9 mouse cellular contexts compared by ENCODE assay signal in the genomic region with DNA sequence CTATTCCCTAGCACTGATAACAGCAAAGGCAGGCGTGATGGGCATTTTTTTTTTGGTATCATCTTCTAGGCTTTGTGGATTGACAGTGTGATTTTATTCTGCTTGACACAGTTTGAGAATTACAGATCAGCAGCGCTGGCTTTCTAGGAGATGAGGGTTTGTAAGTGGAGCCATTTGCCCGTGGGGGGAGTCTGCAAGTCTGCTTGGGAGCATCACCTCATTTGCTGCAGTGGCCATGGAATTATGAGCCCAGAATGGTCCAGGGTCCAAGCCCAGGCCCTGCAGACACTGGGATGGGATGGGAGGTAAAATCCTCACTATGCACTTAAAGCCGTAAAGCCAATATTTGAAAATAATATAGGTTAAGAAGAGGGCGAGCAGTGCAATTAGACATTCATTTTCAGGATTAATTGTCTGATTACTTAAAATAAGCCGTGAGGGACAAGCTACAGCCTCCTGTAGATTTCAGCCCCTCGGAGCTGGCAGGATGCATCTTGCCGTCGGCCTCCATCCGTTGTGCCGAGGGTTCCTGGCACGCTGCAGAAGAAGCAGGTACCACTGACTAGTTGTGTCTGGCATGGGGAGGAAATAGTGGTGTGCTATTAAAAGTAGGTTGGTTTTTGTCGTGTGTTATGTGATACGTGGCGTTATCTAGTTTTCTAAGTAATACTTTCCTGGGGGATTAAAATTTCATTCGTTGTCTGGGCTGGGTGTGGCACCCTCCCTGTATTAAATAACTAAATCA. TPM values are rescaled to one million over a fixed set of nuclear protein-coding genes. Genes with fewer than 3 reads are reported as not detected.
DNase-seq lines count a peak whose midpoint lies in the region; ATAC-seq and TF ChIP-seq lines count a peak whose summit lies in the region.
"Had no signal": no experiment of that assay in that cellular context is flagged by ENCODE, and none has a peak within 500 bp of the region (broad histone marks: within the 10 kb centered on the region; RNA-seq: fewer than 3 reads in every experiment).

No protein-coding gene starts in this region.

- no peak for TF ChIP-seq POLR2A in limb, embryonic 14.5 days (IDR thresholded peaks at IDR 0.05; ENCODE audit: borderline replicate concordance, extremely low read depth, insufficient read depth, insufficient read length)

- no peaks in the 10 kb centered on the region for H3K9me3 ChIP-seq in heart, embryonic 12.5 days (replicated peaks)
- H3K9me3 ChIP-seq in ES-E14 (ENCODE audit: control insufficient read depth, insufficient read depth, low read depth, low read length) = no peaks in the 10 kb centered on the region
- H3K9me3 ChIP-seq in forebrain, embryonic 12.5 days = no peaks in the 10 kb centered on the region
- no peaks in the 10 kb centered on the region for H3K9me3 ChIP-seq in limb, embryonic 14.5 days (ENCODE audit: control insufficient read depth, low read length)

- H3K9ac ChIP-seq in heart, embryonic 12.5 days = no peak overlapping the region; the same call in 1 of the 2 replicates
- no peak overlapping the region for H3K9ac ChIP-seq in ES-E14 (ENCODE audit: insufficient read depth, low read depth, low read length, poor library complexity, severe bottlenecking)
- peak overlapping the region; percentile 49 for H3K9ac ChIP-seq in forebrain, embryonic 12.5 days
- peak overlapping the region; percentile 61; the same call in 1 of the 2 replicates for H3K9ac ChIP-seq in limb, embryonic 14.5 days (ENCODE audit: low read depth, low read length, severe bottlenecking)

- peak overlapping the region; percentile 94 for H3K4me2 ChIP-seq in heart, embryonic 12.5 days
- peak overlapping the region; percentile 81 for H3K4me2 ChIP-seq in forebrain, embryonic 12.5 days
- H3K4me2 ChIP-seq in limb, embryonic 14.5 days (replicated peaks; ENCODE audit: low read depth, low read length, severe bottlenecking) = peak overlapping the region; percentile 95

- ATAC-seq in heart, embryonic 12.5 days (ENCODE audit: insufficient number of reproducible peaks, low FRiP score) = no peak
- no peak for ATAC-seq in forebrain, embryonic 12.5 days (ENCODE audit: low FRiP score)
- ATAC-seq in limb, embryonic 14.5 days (ENCODE audit: low FRiP score, low read depth) = no peak

- H3K4me1 ChIP-seq in heart, embryonic 12.5 days (replicated peaks) = peaks cover 7% of the 10 kb centered on the region
- H3K4me1 ChIP-seq in ES-E14 (ENCODE audit: control insufficient read depth in 2 of 2, insufficient read depth in 2 of 2, low read length in 2 of 2, poor library complexity in 1 of 2) = peaks cover 4 to 16% of the 10 kb centered on the region in 2 experiments; a peak in 1 of 4 replicates
- H3K4me1 ChIP-seq in forebrain, embryonic 12.5 days = peaks cover 30% of the 10 kb centered on the region
- H3K4me1 ChIP-seq in limb, embryonic 14.5 days (ENCODE audit: control insufficient read depth, insufficient read depth, low read length) = peaks cover 10% of the 10 kb centered on the region

- peaks cover 35% of the 10 kb centered on the region for H3K27me3 ChIP-seq in heart, embryonic 12.5 days (replicated peaks)
- no peaks in the 10 kb centered on the region for H3K27me3 ChIP-seq in forebrain, embryonic 12.5 days
- no peaks in the 10 kb centered on the region for H3K27me3 ChIP-seq in limb, embryonic 14.5 days (ENCODE audit: control insufficient read depth, insufficient read depth, low read length)

- no peak overlapping the region for H3K27ac ChIP-seq in heart, embryonic 12.5 days (ENCODE audit: poor library complexity, severe bottlenecking)
- H3K27ac ChIP-seq in ES-E14 (ENCODE audit: insufficient read depth, low read depth, low read length, poor library complexity, severe bottlenecking) = no peak overlapping the region
- H3K27ac ChIP-seq in forebrain, embryonic 12.5 days = peak overlapping the region; percentile 46; the same call in 1 of the 2 replicates
- no peak overlapping the region for H3K27ac ChIP-seq in limb, embryonic 14.5 days (replicated peaks; ENCODE audit: low read depth, low read length)

- H3K4me3 ChIP-seq in heart, embryonic 12.5 days = peak overlapping the region; percentile 59
- peak overlapping the region; percentile 75 to 84 for H3K4me3 ChIP-seq in ES-E14 (ENCODE audit: insufficient read depth in 1 of 2, low read depth in 1 of 2, low read length in 2 of 2, poor library complexity in 1 of 2, severe bottlenecking in 1 of 2)
- peak overlapping the region; percentile 50 for H3K4me3 ChIP-seq in forebrain, embryonic 12.5 days (replicated peaks)
- peak overlapping the region; percentile 52 for H3K4me3 ChIP-seq in limb, embryonic 14.5 days (replicated peaks; ENCODE audit: low read length)

- no peak for DNase-seq in heart, postnatal 4 days
- no peak for DNase-seq in ES-E14 (ENCODE audit: low read depth, low spot score)
- no peak for DNase-seq in limb, embryonic 14.5 days (ENCODE audit: low spot score)
- no peak for DNase-seq in testis, postnatal 14 days (ENCODE audit: low spot score)
- DNase-seq in urinary bladder, postnatal 36 days (ENCODE audit: low spot score in 2 of 2) = no peak
- DNase-seq in MN1 (ENCODE audit: low spot score) = no peak
- DNase-seq: heart, postnatal 14 days had no signal

- in situ Hi-C loops in ES-E14 (cut with MboI; ENCODE audit: low sequenced_read_pairs in 2 of 2, unreplicated experiment in 2 of 2) = no loop called here

- WGBS in heart, embryonic 12.5 days = 70% methylated on average over 16 of the region's 16 CpGs
- WGBS in forebrain, embryonic 12.5 days = 70% methylated on average over 16 of the region's 16 CpGs
- WGBS in limb, embryonic 14.5 days = 66% methylated on average over 16 of the region's 16 CpGs

- H3K36me3 ChIP-seq in heart, embryonic 12.5 days = no peaks in the 10 kb centered on the region
- peaks cover 6% of the 10 kb centered on the region; the same call in 1 of the 2 replicates for H3K36me3 ChIP-seq in ES-E14 (ENCODE audit: control insufficient read depth, insufficient read depth, low read length, poor library complexity, severe bottlenecking)
- peaks cover 8% of the 10 kb centered on the region; the same call in 1 of the 2 replicates for H3K36me3 ChIP-seq in forebrain, embryonic 12.5 days (replicated peaks)
- no peaks in the 10 kb centered on the region for H3K36me3 ChIP-seq in limb, embryonic 14.5 days (ENCODE audit: control insufficient read depth, insufficient read depth, low read length)

TF ChIP-seq in ES-E14, 5 proteins besides CTCF, POLR2A, EP300 and RAD21:
- no peak for TF ChIP-seq MAFK (IDR thresholded peaks at IDR 0.05; ENCODE audit: insufficient read depth, low read depth, low read length)
- TF ChIP-seq ZC3H11A (IDR thresholded peaks at IDR 0.05; ENCODE audit: borderline replicate concordance, low read depth, low read length) = no peak
- TF ChIP-seq HCFC1 (IDR thresholded peaks at IDR 0.05; ENCODE audit: borderline replicate concordance, insufficient read depth, low read length) = no peak
- TF ChIP-seq ZNF384 (IDR thresholded peaks at IDR 0.05; ENCODE audit: low read depth, low read length) = no peak
- no peak for TF ChIP-seq CHD2 (IDR thresholded peaks at IDR 0.05; ENCODE audit: low read depth, low read length)

RNA-seq across cellular contexts. Expression of a gene that starts 42.7 kb away (rescaled TPM):
- 11.4 and 11.5 TPM in 2 replicates for polyA plus RNA-seq in heart, embryonic 12.5 days (2016; fragmentation: Nextera tagmentation; extraction: Ambion mirVana)
- total RNA-seq in heart, postnatal 4 days (2021) = 10 to 100 TPM; 28.8 to 33.0 TPM
- total RNA-seq in ES-E14 (2012; rRNA removed) = 16.0 and 26.7 TPM in 2 replicates
- polyA plus RNA-seq in forebrain, embryonic 12.5 days (2016; fragmentation: Nextera tagmentation; extraction: Ambion mirVana) = 90.2 and 110 TPM in 2 replicates
- polyA plus RNA-seq in limb, embryonic 14.5 days (2012; rRNA removed) = 14.2 and 14.9 TPM in 2 replicates
- 11.5 and 15.1 TPM in 2 replicates for polyA plus RNA-seq in limb, embryonic 14.5 days (2014; fragmentation: Nextera tagmentation; extraction: Ambion mirVana)

Comparison
In these comparisons a context has a peak if more than half of its experiments do, and no peak if none do; other contexts are left out.
1. H3K9ac ChIP-seq: peak in forebrain, embryonic 12.5 days (single experiment) and limb, embryonic 14.5 days (single experiment); none in heart, embryonic 12.5 days (single experiment) and ES-E14 (single experiment).
2. Peak in every context shown above with its lines, with median percentiles within 50 percentile points of each other: H3K4me2 ChIP-seq and H3K4me3 ChIP-seq.